Mouse (Mus musculus) fat pad, adult 2 months (tissue): ENCODE data around the gene Carmil1.

Source experiments
- DNase-seq: peaks from one replicate; pipeline ENCODE4 v3.0.0-alpha.2; 2011; ENCODE audit warnings: low read depth, low spot score; ENCODE audit errors: extremely low read depth

The Carmil1 gene

DNA sequence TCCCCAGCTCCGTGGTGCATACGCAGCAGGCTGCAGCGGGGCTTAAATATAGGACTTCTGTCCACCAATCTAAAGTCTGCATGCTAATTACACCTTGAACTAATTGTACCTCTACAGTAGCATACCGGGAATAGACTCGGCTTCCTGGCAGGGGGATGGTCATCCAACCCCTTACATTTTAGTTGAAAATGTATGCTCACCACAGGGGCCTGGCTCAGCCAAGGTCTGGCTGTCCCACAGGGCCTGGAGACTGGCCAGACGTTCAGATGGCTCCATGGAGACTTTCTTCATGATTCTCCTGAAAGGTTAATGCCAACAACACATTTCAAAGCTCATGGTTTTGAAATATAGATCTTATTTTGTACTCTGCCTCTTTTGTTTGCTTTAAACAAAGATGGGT is 125.4 kb downstream of the Carmil1 start:
- no peak for DNase-seq

DNA sequence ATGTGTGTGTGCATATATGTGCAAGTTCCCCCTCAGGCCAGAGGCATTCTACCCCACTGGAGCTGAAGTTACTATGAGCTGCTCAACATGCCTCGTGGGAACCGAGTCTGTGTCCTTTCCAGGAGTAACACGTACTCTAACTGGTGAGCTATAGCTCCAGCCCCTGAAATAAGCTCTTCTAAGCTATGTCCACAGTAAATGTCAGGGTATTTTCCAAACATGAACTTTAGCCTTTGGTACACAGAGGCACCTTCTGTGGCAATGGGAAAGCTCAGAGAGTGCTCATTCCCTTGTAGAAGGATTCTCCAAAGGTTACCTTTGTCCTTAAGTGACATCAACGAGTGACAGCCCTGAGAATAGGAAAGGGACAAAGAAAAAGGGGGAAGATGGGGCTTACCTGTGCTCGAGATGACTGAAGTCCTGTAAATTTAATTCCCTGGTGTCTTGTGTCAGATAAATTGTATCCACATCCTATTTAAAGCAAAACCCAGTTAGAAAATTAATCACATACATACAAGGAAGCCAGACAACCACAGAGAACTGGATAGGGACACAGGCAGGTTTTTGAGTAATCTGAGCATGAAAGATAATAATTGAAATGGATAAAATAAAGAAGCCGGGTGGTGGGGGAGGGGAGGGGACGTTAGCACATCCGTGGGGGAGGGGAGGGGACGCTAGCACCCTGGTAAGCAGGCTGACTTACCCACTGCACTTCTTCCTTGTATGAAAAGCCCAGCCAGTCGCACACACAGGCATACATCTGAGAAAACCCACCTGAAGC is 126.1 kb downstream of the Carmil1 start:
- no peak for DNase-seq

DNA sequence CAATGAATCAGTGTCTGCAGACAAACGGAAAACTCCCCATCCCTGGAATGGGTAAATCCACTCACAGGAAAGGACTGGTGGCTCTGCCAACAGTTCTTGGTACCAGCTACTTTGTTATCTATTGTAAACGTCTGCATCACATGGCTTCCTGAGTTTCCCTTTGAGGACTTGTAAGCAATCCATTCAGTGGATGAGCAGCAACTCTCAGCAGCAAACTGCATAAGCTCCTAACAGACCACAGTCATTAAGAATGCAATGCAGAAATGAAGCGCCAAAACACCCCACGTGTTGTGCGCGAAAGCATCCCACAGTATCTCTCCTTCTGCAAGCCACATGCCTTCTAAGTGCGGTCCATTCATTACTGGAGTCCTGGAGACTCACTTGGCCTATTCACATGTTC is 128.0 kb downstream of the Carmil1 start:
- DNase-seq = no peak

DNA sequence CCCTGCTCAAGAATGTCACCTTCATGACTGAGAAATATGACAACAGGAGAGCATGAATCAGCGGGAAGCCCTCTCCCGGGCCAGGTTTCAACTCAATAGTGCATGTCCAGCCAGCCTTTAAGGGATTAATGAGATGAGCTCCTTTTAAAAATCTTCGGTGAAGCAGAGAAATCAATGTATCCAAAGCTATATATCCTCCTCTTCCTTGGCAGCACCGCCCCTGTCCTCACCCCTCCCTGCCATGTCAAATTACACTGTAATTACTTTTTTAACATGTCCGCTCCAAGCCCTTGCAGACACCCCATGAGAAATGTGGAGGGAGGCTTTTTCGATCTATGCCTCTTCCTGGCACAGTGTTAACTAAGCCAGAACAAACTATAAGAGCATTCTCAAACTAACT is 129.3 kb downstream of the Carmil1 start:
- DNase-seq = no peak

DNA sequence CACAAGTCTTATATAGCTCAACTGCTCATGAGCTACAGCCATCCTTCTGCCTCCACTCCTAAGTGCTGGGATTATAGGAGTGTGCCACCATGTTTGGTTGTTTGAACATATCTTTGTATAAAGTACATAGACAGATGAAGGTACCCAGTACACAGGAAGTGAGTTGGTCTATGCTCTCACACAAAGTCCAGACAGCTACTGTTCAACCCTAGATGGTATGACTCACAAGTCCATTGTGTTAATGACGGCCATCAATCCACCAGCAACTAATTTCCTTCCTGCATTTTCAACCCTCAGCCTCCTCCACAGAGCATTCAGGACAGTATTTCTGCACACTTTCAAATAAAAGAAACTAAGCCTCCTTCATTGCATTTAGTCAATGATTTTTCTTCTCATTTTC is 132.0 kb downstream of the Carmil1 start:
- no peak for DNase-seq

DNA sequence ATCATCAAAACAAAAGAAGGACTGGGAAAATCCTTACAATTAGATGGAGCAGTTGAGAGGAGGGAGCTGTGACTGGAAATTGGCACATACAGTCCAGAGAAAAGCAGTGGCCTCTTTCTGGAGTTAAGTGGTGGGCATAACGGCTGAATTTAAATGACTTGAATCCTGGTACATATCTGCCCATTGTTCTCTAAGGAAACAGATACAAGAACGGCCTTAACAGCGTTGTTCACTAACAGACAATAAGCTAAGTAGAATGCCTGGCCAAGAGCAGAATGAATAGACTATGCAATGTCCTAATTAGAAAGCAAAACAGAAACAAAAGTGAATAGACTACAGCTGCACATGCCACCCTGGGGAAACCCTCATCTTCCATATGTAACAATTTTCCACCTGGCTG is 133.6 kb downstream of the Carmil1 start:
- no peak for DNase-seq

DNA sequence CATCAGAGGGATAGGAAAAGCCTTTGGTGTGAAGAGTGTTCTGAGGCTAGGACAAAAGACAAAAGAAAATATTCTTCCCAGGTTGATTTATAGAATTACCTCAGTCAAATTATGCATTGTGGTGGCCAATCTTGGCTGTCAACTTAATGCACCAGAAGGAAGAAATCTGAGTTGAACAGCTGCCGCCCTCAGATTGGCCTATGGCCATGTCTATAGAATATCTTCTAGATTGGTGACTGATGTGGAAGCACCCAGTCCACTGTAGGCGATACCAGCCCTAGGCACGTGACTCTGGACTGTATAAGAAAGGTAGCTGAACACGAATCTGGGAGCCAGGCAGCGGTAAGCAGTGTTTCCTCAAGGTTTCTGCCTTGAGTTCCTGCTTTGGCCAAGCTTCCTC is 134.1 kb downstream of the Carmil1 start:
- no peak for DNase-seq

DNA sequence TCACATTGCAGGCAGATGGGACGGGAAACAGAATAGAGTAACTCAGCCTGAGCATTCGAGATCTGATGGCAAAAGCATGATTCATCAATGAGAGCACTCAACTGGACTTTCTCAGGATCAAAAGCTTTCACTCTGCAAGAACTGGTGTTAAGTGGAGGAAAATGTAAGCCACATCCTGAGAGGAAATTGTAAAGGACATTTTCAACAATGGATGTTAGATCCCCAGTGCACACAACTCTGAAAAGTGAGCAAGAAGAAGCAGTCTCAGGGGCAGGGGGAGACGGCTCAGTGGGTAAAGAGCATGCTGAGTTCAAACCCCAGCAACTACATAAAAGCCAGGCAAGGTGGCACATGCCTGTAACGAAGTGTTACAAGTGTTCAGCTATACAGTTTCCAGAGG is 135.7 kb downstream of the Carmil1 start:
- DNase-seq = no peak

DNA sequence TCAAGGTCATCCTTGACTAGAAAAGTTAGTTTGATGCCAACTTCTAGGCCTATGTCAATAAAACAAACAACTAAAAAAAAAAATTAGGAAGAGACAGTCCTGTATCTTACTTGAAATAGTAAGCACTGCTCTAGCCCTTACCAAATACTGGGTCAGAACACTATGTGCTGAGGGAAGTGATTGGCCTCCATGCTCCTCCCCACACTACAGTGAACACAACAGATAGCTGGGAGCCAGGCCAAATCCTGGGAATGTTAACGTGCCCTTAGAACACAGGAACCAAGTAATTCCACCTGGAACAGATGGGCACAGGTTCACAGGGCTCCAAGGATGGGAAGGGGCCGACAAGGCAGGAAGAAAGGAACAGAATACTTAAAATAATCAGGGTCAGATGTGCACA is 136.5 kb downstream of the Carmil1 start:
- DNase-seq = no peak

DNA sequence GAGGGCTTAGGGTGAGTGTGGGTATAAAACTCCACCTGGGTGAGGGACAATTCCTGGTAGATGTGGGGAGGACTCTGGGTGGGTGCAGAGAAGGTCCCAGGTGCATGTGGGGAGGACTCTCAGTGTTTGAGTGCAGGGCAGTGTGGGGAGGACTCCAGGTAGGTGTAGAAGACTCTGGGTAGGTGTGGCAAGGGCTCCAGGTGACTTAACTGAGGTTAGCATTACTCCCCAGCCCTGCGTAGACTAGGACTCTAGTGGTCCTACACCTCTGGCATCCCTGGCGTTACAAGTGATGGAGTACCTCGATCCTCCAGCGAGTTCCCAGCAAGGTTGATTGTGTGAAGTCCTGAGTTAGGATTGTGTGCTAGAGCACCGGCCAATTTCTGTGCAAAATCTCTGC is 143.8 kb downstream of the Carmil1 start:
- DNase-seq = no peak

DNA sequence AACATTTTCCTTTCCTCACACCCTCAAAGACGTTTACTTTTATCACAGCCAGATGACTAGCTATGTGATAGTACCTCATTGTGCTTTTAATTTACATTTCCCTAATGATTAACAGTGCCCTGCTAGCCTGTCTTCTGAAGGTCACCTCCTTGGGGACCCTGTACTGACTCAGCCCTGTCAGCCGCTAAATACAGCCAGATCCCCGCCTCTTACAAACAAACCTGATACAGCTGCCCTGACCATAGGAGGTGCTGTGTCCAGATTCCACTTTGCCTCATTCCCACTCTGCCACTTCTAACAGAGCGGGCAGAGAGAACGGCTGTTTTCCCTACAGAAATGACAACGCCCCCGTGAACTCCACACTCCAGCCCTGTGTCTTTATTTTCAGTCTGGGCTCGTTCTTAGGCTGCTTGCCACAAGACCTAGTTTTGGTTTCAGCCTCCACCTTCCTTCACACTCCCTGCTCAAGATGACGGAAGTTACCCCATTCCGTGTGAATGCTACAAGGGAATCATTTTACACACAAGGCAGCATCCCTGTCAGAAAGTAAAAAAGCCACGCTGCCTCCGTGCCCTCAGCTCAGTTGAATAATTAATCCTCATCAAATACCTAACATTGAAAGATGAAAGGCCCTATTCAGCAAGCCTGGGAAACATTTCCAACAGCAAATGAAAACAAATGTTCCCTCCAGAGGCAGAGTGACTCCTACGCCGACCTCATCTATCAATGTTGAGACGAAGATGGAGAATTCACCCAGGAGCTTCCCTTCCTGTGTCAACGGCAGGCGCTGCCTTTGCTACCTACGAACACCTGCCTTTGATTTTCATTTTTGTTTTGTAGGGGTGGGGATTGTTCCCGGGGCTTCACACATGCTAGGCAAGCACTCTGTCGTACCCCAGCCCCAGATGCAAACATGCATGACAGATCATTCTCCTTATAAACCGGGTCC is 145.0 kb downstream of the Carmil1 start:
- no peak for DNase-seq

DNA sequence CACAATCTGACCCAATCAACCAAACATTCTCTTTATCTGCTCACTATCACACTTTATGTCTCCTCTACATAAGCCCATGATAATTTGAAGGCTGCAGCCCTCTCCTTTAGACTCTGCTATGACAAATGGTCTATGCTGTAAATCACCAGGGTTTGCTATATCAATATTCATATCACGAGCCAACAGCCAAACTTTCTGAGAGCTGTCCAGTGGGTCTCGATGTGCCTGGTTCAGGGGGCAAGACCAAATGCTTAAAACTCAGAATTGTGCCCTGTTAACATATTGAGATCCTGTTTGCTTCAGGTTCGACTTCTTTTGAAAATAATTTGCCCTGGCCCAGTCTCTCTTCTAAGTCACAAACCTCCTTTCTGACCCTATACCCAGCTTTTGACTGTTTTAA is 147.7 kb downstream of the Carmil1 start:
- no peak for DNase-seq

DNA sequence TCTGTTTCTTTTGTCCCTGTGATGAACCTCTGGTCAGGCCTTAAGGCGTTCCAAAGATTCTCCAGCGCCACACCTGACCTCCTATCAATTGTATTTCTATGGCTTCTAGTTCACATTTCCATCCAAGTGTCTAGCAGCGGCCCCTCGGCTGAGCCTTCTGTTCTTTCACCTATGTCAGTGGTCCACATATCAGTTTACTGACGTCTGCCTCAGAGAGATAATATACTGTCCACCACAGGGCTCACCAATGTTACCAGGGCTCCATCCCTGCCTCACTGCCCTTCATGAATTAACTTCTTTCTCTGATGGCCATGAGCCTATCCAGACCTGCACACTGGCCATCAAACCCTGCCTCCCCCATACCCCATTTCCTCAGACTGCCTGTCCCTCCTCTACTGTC is 149.3 kb downstream of the Carmil1 start:
- DNase-seq = no peak

DNA sequence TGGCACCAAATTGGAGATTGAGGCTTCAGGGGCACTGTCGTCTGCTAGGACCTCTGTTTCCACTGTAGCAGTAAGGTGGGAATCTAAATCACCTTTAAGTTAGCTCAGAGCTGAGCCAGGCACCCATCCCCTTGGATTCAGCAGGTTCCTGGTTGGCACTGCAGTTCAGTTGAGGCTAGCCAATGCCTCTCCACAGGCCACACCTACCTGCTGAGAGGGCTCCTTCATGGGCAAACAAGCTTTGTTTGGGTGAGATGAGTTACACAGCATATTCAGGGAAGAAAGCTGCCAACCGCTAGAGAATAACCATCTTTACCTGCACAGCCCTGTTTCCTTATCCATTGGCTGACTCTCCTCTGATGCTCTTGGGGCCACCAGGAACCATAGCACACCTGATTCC is 149.9 kb downstream of the Carmil1 start:
- no peak for DNase-seq

DNA sequence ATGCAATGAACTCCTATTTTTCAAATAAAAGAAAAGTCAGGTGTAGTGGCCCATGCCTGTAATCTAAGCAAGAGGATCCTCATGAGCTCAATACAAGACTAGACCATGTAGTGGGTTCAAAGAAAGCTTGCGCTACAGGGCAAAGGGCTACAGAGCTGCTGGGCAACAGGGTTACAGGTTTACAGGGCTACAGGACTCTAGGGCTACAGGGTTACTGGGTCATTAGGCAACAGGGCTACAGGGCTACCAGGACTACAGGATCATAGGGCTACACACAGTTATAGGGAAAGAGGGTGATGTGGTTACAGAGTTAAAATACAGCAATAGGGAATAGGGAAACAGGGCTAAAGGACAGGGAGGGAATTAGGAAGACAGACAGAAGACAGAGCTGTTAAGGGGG is 151.9 kb downstream of the Carmil1 start:
- DNase-seq = no peak

DNA sequence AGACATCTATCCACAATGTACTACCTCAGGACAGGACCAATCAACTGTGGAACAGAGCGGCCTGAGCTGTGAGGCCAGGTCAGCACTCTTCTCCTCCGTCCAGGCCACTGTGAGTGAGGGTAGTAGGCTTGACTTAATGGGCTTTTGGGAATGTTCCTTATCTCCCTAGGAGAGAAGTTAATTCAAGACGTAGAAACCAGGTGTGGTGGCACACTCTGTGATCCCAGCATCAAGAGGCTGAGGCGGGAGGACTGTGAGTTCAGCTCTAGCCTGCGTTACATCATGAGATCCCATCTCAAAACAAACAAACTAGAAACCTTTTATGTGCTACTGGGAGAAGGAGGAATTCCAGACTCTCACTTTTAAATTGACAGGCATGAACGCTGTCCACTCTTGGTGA is 154.7 kb downstream of the Carmil1 start:
- no peak for DNase-seq

DNA sequence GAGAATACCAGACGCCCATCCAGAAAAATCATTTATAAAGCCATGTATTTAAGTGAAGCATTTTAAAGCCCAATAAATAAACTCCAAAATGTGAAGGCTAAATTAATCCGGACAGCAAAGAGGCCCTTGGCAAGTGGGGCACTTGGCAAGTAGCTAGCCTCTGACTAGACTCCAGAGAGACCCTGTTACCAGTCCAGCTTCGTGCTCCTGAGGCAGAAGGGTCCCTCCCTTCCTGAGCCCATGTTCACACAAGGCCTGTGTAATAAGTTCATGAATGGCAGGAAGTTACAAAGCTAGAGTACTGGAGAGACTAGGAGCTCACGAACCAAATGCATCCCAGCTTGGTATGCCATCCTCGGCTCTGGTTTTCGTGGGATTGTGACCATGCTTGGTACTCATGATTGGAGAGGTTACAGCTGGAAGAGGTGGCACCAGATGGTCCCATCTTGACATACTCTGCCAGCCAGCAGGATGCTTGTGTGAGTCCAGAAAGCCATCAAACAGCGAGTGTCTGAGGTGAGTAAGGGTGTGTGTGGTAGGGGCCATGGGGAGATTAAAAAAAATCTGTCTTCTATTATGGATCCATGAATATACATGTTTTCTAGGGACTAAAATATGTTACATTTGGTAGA is 163.3 kb downstream of the Carmil1 start:
- DNase-seq = no peak

DNA sequence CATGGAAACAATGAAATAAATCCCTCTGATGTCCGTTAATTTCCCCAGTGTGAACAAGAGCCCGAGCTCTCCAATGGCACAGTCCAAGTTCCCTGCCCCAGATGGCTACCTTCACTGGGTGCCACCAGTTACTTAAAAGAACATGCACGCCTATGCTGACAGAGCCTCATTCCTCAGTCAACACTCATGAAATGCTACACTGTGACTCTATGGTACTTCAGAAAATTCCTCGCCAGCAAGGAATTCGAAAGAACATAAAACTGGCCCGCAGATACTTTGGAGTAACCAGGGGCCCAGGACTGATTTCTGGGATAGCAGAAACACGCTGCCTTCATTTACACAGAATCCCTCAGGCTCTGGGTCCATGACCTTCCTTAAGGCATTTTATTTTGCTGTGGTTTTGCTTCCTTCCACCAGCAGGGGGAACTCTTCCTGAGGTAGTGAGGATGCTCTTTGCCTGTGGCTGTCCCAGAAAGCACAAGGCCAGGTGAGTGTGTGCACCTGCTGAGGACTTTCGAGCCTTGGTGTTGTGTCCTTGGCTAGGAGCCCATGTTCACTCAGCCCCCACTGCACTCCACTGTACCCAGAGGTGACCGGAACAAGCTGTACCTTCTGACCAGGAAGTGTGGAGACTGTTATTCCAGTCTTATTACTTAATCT is 167.8 kb downstream of the Carmil1 start:
- no peak for DNase-seq

DNA sequence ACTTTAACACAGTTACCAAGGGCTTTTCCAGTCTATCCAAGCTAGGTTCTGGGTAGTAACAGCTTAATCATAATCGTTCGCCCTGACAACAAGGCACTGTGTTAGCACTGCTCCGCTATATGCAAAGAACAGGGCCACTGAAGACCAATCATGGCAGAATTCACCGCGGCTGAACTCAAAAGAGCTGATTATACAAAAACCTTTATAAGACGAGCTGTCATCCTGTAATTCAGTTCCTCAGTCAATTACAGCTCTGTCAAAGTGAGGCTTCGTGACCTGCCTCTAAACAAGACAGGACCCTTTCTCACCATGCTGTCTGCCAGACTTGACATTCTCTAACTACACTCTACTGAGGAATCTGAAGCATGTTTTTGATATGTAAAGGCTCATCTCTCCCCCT is 170.3 kb downstream of the Carmil1 start:
- DNase-seq = no peak

DNA sequence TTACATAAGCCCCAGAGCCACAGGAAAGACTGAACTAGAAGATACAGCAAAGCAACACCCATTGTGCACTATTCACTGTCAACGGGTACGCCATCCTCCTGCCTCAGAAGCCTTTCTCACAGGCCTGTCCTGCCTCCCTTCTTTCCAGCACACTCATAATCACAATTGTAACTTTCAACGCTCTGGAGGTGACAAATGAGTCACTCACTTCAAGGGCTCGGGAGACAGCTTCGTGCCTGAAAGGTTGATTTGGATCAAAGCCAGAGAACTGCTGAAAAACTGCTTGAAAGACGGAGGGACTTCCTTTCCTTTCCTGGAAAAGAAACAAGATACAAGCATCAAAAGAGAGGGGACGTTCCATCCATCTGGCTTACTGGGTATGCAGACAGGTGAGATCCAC is 172.3 kb downstream of the Carmil1 start:
- DNase-seq = no peak

DNA sequence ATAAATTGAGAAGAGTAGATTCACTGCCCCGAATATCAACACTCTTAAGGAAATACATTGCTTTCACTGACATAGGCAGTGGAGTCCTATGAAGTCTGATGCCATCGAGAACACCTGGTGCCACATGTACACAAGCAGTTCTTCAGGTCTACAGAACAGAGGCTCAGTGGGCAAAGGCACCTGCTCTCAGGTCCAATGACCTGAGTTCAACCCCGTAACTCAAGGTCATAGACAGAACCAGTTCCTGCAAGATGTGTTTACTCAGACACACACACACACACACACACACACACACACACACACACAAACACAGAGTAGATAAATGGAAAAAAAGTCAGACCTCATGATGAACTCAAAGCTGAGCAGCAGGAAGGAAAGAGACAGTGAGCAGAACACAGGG is 173.5 kb downstream of the Carmil1 start:
- DNase-seq = no peak
